Comparison of ENCODE assay signal across 23 mouse cellular contexts in genomic region chr14:55571760-55572159, GRCm38 (mm10). TPM values are rescaled to one million over a fixed set of nuclear protein-coding genes. Genes with fewer than 3 reads are reported as not detected.
DNase-seq lines count a peak whose midpoint lies in the region; ATAC-seq and TF ChIP-seq lines count a peak whose summit lies in the region.
"Had no signal": no experiment of that assay in that cellular context is flagged by ENCODE, and none has a peak within 500 bp of the region (broad histone marks: within the 10 kb centered on the region; RNA-seq: fewer than 3 reads in every experiment).

No protein-coding gene starts in this region.

- no peak overlapping the region for H3K4me2 ChIP-seq in liver, embryonic 13.5 days
- H3K4me2 ChIP-seq in liver, embryonic 15.5 days: no peak overlapping the region
- H3K4me2 ChIP-seq in liver, postnatal 0 days (ENCODE audit: low read depth, low read length): no peak overlapping the region
- H3K4me2 ChIP-seq: embryonic facial prominence, embryonic 12.5 days; forebrain, embryonic 13.5 days; forebrain, embryonic 15.5 days had no signal

- H3K79me2 ChIP-seq in liver, adult 2 months (ENCODE audit: control insufficient read depth, insufficient read depth, low read length): 0 out of 2 replicates have a peak, but pooled peaks cover 2% of the 10 kb centered on the region

- TF ChIP-seq POLR2A in liver, adult 2 months (IDR thresholded peaks at IDR 0.05; ENCODE audit: extremely low read depth, insufficient read depth, low read length): no peak

- H3K4me1 ChIP-seq in liver, adult 2 months (ENCODE audit: control insufficient read depth, insufficient read depth, low read length): peaks cover 9% of the 10 kb centered on the region
- H3K4me1 ChIP-seq in liver, embryonic 13.5 days (replicated peaks): peaks cover 31% of the 10 kb centered on the region
- H3K4me1 ChIP-seq in liver, embryonic 15.5 days (replicated peaks): peaks cover 32% of the 10 kb centered on the region
- H3K4me1 ChIP-seq in liver, postnatal 0 days (ENCODE audit: insufficient read depth): peaks cover 4% of the 10 kb centered on the region; the same call in 1 of the 2 replicates
- H3K4me1 ChIP-seq: embryonic facial prominence, embryonic 12.5 days; forebrain, embryonic 13.5 days; forebrain, embryonic 15.5 days had no signal

- no peak for ATAC-seq in liver, embryonic 13.5 days (ENCODE audit: low read depth)
- ATAC-seq in liver, embryonic 15.5 days (ENCODE audit: insufficient read depth): no peak
- ATAC-seq in liver, postnatal 0 days: peak; percentile 53
- ATAC-seq: forebrain, embryonic 13.5 days; forebrain, embryonic 15.5 days had no signal

- TF ChIP-seq EP300 in liver, postnatal 0 days (IDR thresholded peaks at IDR 0.05; ENCODE audit: low read depth): no peak

- TF ChIP-seq CTCF in liver, adult 2 months (IDR thresholded peaks at IDR 0.05; ENCODE audit: low read depth, low read length): no peak
- no peak for TF ChIP-seq CTCF in liver, postnatal 0 days (IDR thresholded peaks at IDR 0.05; ENCODE audit: low read depth)

- no peaks in the 10 kb centered on the region for H3K27me3 ChIP-seq in liver, adult 2 months (ENCODE audit: control insufficient read depth, insufficient read depth, low read length)
- no peaks in the 10 kb centered on the region for H3K27me3 ChIP-seq in liver, embryonic 13.5 days
- no peaks in the 10 kb centered on the region for H3K27me3 ChIP-seq in liver, embryonic 15.5 days
- H3K27me3 ChIP-seq in liver, postnatal 0 days (ENCODE audit: insufficient read depth, low read length): no peaks in the 10 kb centered on the region
- H3K27me3 ChIP-seq: embryonic facial prominence, embryonic 12.5 days; forebrain, embryonic 13.5 days; forebrain, embryonic 15.5 days had no signal

- no peak overlapping the region for H3K4me3 ChIP-seq in liver, adult 2 months (ENCODE audit: insufficient read depth, low read depth, low read length)
- H3K4me3 ChIP-seq in liver, embryonic 13.5 days (replicated peaks): no peak overlapping the region
- no peak overlapping the region for H3K4me3 ChIP-seq in liver, embryonic 15.5 days (replicated peaks)
- no peak overlapping the region for H3K4me3 ChIP-seq in liver, postnatal 0 days (ENCODE audit: low read depth, low read length)
- H3K4me3 ChIP-seq: embryonic facial prominence, embryonic 10.5 days; embryonic facial prominence, embryonic 12.5 days; forebrain, embryonic 13.5 days; forebrain, embryonic 15.5 days had no signal

- H3K36me3 ChIP-seq in liver, adult 2 months (ENCODE audit: control insufficient read depth, insufficient read depth, low read length): peaks cover 27% of the 10 kb centered on the region
- H3K36me3 ChIP-seq in liver, embryonic 13.5 days: peaks cover 41% of the 10 kb centered on the region
- peaks cover 40% of the 10 kb centered on the region for H3K36me3 ChIP-seq in liver, embryonic 15.5 days (replicated peaks)
- peaks cover 25% of the 10 kb centered on the region for H3K36me3 ChIP-seq in liver, postnatal 0 days (replicated peaks; ENCODE audit: insufficient read depth, low read length)

- H3K27ac ChIP-seq in liver, adult 2 months (replicated peaks; ENCODE audit: insufficient read depth, low read depth, low read length): peak overlapping the region; percentile 16; the same call in 1 of the 2 replicates
- H3K27ac ChIP-seq in liver, embryonic 13.5 days: peak overlapping the region; percentile 53; the same call in 1 of the 2 replicates
- H3K27ac ChIP-seq in liver, embryonic 15.5 days (replicated peaks): peak overlapping the region; percentile 29; the same call in 1 of the 2 replicates
- H3K27ac ChIP-seq in liver, postnatal 0 days (ENCODE audit: low read depth): peak overlapping the region; percentile 51; the same call in 1 of the 2 replicates
- H3K27ac ChIP-seq: embryonic facial prominence, embryonic 10.5 days; embryonic facial prominence, embryonic 12.5 days; forebrain, embryonic 13.5 days; forebrain, embryonic 15.5 days had no signal

- peak; percentile 76 for DNase-seq in liver, adult 2 months (ENCODE audit: extremely low read depth, low read depth, low spot score)
- no peak for DNase-seq in liver
- DNase-seq in liver, embryonic 13.5 days: no peak
- DNase-seq in liver, postnatal 0 days: no peak
- DNase-seq in urinary bladder, adult 2 months (ENCODE audit: low spot score): no peak
- no peak for DNase-seq in urinary bladder, postnatal 25 days (ENCODE audit: low spot score)
- DNase-seq: adrenal gland, adult 2 months; adrenal gland, postnatal 14 days; adrenal gland, postnatal 36 days; cerebellum, adult 11-12 months; cerebellum, adult 2 months; cerebellum, adult 9-10 months; cerebellum, postnatal 10 days; cerebellum, postnatal 25 days had no signal

- H3K9me3 ChIP-seq in liver, embryonic 13.5 days (replicated peaks): no peaks in the 10 kb centered on the region
- no peaks in the 10 kb centered on the region for H3K9me3 ChIP-seq in liver, embryonic 15.5 days (replicated peaks)
- H3K9me3 ChIP-seq in liver, postnatal 0 days (ENCODE audit: low read length): no peaks in the 10 kb centered on the region
- H3K9me3 ChIP-seq: embryonic facial prominence, embryonic 10.5 days; embryonic facial prominence, embryonic 12.5 days; forebrain, embryonic 13.5 days; forebrain, embryonic 15.5 days had no signal

- H3K9ac ChIP-seq in liver, adult 2 months (ENCODE audit: low read depth, low read length): no peak overlapping the region
- no peak overlapping the region for H3K9ac ChIP-seq in liver, embryonic 13.5 days
- no peak overlapping the region; the same call in 1 of the 2 replicates for H3K9ac ChIP-seq in liver, embryonic 15.5 days
- no peak overlapping the region for H3K9ac ChIP-seq in liver, postnatal 0 days (replicated peaks)
- H3K9ac ChIP-seq: embryonic facial prominence, embryonic 12.5 days; forebrain, embryonic 13.5 days; forebrain, embryonic 15.5 days had no signal

RNA-seq across cellular contexts. Expression of gene Fitm1, which starts 3.7 kb away (rescaled TPM):
- 3.8 and 7.5 TPM in 2 replicates for total RNA-seq in liver, adult 2 months (2014; rRNA removed)
- 45.7 and 60.2 TPM in 2 replicates for polyA plus RNA-seq in liver, adult 2 months (2012; rRNA removed)
- polyA plus RNA-seq in liver, embryonic 13.5 days (2015; fragmentation: Nextera tagmentation; extraction: Ambion mirVana): 0.51 and 0.53 TPM in 2 replicates
- 1.1 and 1.9 TPM in 2 replicates for polyA plus RNA-seq in liver, embryonic 15.5 days (2015; fragmentation: Nextera tagmentation; extraction: Ambion mirVana)
- 1.8 and 4.6 TPM in 2 replicates for polyA plus RNA-seq in liver, postnatal 0 days (2015; fragmentation: Nextera tagmentation; extraction: Ambion mirVana)
- 0.25 TPM in 1 of 2 replicates, not detected in the other for polyA plus RNA-seq in urinary bladder, adult 2 months (2012; rRNA removed)
- total RNA-seq: MEL had no signal
- polyA plus RNA-seq: cerebellum, adult 2 months; cortical plate, adult 2 months; forebrain, embryonic 11.5 days; forebrain, embryonic 13.5 days; forebrain, embryonic 15.5 days had no signal

RNA-seq across cellular contexts. Expression of gene Psme1, which starts 6.2 kb away (rescaled TPM):
- 78.5 and 94.2 TPM in 2 replicates for total RNA-seq in liver, adult 2 months (2014; rRNA removed)
- polyA plus RNA-seq in liver, adult 2 months (2012; rRNA removed): 46.9 and 59.9 TPM in 2 replicates
- 103 and 111 TPM in 2 replicates for polyA plus RNA-seq in liver, embryonic 13.5 days (2015; fragmentation: Nextera tagmentation; extraction: Ambion mirVana)
- 108 and 116 TPM in 2 replicates for polyA plus RNA-seq in liver, embryonic 15.5 days (2015; fragmentation: Nextera tagmentation; extraction: Ambion mirVana)
- 162 and 180 TPM in 2 replicates for polyA plus RNA-seq in liver, postnatal 0 days (2015; fragmentation: Nextera tagmentation; extraction: Ambion mirVana)
- 136 and 167 TPM in 2 replicates for polyA plus RNA-seq in urinary bladder, adult 2 months (2012; rRNA removed)

RNA-seq across cellular contexts. Expression of gene A730061H03Rik, which starts 11.6 kb away (rescaled TPM):
- not detected in 2 replicates for total RNA-seq in liver, adult 2 months (2014; rRNA removed)
- polyA plus RNA-seq in liver, adult 2 months (2012; rRNA removed): 0.42 and 0.62 TPM in 2 replicates
- 1.6 and 1.8 TPM in 2 replicates for polyA plus RNA-seq in liver, embryonic 13.5 days (2015; fragmentation: Nextera tagmentation; extraction: Ambion mirVana)
- polyA plus RNA-seq in liver, embryonic 15.5 days (2015; fragmentation: Nextera tagmentation; extraction: Ambion mirVana): 1.6 and 2.1 TPM in 2 replicates
- polyA plus RNA-seq in liver, postnatal 0 days (2015; fragmentation: Nextera tagmentation; extraction: Ambion mirVana): 1.3 and 1.4 TPM in 2 replicates
- 0.55 and 1.1 TPM in 2 replicates for polyA plus RNA-seq in urinary bladder, adult 2 months (2012; rRNA removed)
- total RNA-seq: adrenal gland, postnatal 14 days; ES-E14 had no signal
- polyA plus RNA-seq: embryonic facial prominence, embryonic 10.5 days; embryonic facial prominence, embryonic 12.5 days; forebrain, embryonic 13.5 days had no signal

RNA-seq across cellular contexts. Expression of gene Dcaf11, which starts 12.0 kb away (rescaled TPM):
- total RNA-seq in liver, adult 2 months (2014; rRNA removed): 305 and 330 TPM in 2 replicates
- 263 and 363 TPM in 2 replicates for polyA plus RNA-seq in liver, adult 2 months (2012; rRNA removed)
- polyA plus RNA-seq in liver, embryonic 13.5 days (2015; fragmentation: Nextera tagmentation; extraction: Ambion mirVana): 48.9 and 59.1 TPM in 2 replicates
- 57.9 and 64.1 TPM in 2 replicates for polyA plus RNA-seq in liver, embryonic 15.5 days (2015; fragmentation: Nextera tagmentation; extraction: Ambion mirVana)
- polyA plus RNA-seq in liver, postnatal 0 days (2015; fragmentation: Nextera tagmentation; extraction: Ambion mirVana): 59.9 and 62.7 TPM in 2 replicates
- 87.0 and 88.2 TPM in 2 replicates for polyA plus RNA-seq in urinary bladder, adult 2 months (2012; rRNA removed)

RNA-seq across cellular contexts. Expression of gene Emc9, which starts 13.3 kb away (rescaled TPM):
- 32.7 and 36.1 TPM in 2 replicates for total RNA-seq in liver, adult 2 months (2014; rRNA removed)
- polyA plus RNA-seq in liver, adult 2 months (2012; rRNA removed): 46.8 and 57.2 TPM in 2 replicates
- polyA plus RNA-seq in liver, embryonic 13.5 days (2015; fragmentation: Nextera tagmentation; extraction: Ambion mirVana): 31.9 and 35.8 TPM in 2 replicates
- polyA plus RNA-seq in liver, embryonic 15.5 days (2015; fragmentation: Nextera tagmentation; extraction: Ambion mirVana): 25.6 and 25.9 TPM in 2 replicates
- polyA plus RNA-seq in liver, postnatal 0 days (2015; fragmentation: Nextera tagmentation; extraction: Ambion mirVana): 17.3 and 19.2 TPM in 2 replicates
- polyA plus RNA-seq in urinary bladder, adult 2 months (2012; rRNA removed): 19.3 and 21.2 TPM in 2 replicates
